Mouse (Mus musculus) heart, postnatal 0 days (tissue): ENCODE results near the gene Spns2. TPM values are rescaled to one million over a fixed set of nuclear protein-coding genes. Genes with fewer than 3 reads are reported as not detected.

Experiments
- ATAC-seq: fragments of 200-750 bp; cut with Nextera tagmentation; 2 replicates; pipeline ENCODE4 v1.8.0; 2017; ENCODE audit warnings: low read depth, moderate number of reproducible peaks, moderate library complexity; ENCODE audit not compliant: insufficient read depth
- DNase-seq: peaks from one replicate; pipeline ENCODE4 v3.0.0-alpha.2; 2016; ENCODE audit warnings: low spot score
- H3K27ac ChIP-seq: fragments of 300-500 bp; sonication (generic); 2 replicates; pipeline ENCODE4 v1.5.1; 2014; ENCODE audit warnings: low read depth, mild to moderate bottlenecking
- H3K27me3 ChIP-seq: fragments of 300-500 bp; sonication (generic); 2 replicates; pipeline ENCODE4 v1.6.1; 2014; ENCODE audit warnings: low read length, mixed read lengths; ENCODE audit not compliant: control insufficient read depth, insufficient read depth
- H3K36me3 ChIP-seq: fragments of 300-500 bp; sonication (generic); replicated peaks from 2 replicates; pipeline ENCODE4 v1.6.1; 2014; ENCODE audit warnings: low read length, mixed read lengths; ENCODE audit not compliant: control insufficient read depth, insufficient read depth
- H3K4me1 ChIP-seq: fragments of 300-500 bp; sonication (generic); 2 replicates; pipeline ENCODE4 v1.6.1; 2014; ENCODE audit warnings: antibody characterized with exemption; ENCODE audit not compliant: control insufficient read depth, insufficient read depth
- H3K4me2 ChIP-seq: fragments of 300-500 bp; sonication (generic); 2 replicates; pipeline ENCODE4 v1.6.1; 2014; ENCODE audit warnings: low read depth, mild to moderate bottlenecking, low read length, moderate library complexity
- H3K4me3 ChIP-seq: fragments of 300-500 bp; sonication (generic); 2 replicates; pipeline ENCODE4 v1.5.1; 2014; ENCODE audit warnings: low read depth, low read length
- H3K9ac ChIP-seq: fragments of 300-500 bp; sonication (generic); replicated peaks from 2 replicates; pipeline ENCODE4 v1.6.1; 2014; ENCODE audit warnings: low read depth, low read length, mixed read lengths
- H3K9me3 ChIP-seq: fragments of 300-500 bp; sonication (generic); replicated peaks from 2 replicates; pipeline ENCODE4 v1.6.1; 2016; ENCODE audit warnings: low read length; ENCODE audit not compliant: control insufficient read depth
- CTCF ChIP-seq: IDR thresholded peaks from 2 replicates; pipeline ENCODE4 v1.5.1; 2016; ENCODE audit warnings: antibody characterized with exemption, control low read depth, low read depth
- EP300 ChIP-seq: IDR thresholded peaks from 2 replicates; pipeline ENCODE4 v1.6.1; 2016; ENCODE audit warnings: antibody characterized with exemption, low read depth
- WGBS: fragments of 180-500 bp; shearing (Covaris S2); extraction: QIAGEN DNeasy Blood & Tissue Kit; methylation state at CpG from one replicate; pipeline ENCODE4 v1.1.7; 2014; 5-methylcytosine and 5-hydroxymethylcytosine counted together
- polyA plus RNA-seq: library from polyadenylated mRNA; unstranded; fragments of >200 nt; fragmentation: Nextera tagmentation; extraction: Ambion mirVana; gene quantifications from 2 replicates; pipeline ENCODE4 v1.2.1, GENCODE M21; 2015
- total RNA-seq: library from RNA; depleted of rRNA; stranded (reverse); fragments of >200 nt; gene quantifications from 2 replicates; pipeline ENCODE4 v1.2.3, GENCODE M21; 2014; ENCODE audit warnings: low replicate concordance

Spns2 gene
- total and polyA plus RNA-seq, 2 experiments from 2014 or later = 2.9 to 44.2 TPM

DNA sequence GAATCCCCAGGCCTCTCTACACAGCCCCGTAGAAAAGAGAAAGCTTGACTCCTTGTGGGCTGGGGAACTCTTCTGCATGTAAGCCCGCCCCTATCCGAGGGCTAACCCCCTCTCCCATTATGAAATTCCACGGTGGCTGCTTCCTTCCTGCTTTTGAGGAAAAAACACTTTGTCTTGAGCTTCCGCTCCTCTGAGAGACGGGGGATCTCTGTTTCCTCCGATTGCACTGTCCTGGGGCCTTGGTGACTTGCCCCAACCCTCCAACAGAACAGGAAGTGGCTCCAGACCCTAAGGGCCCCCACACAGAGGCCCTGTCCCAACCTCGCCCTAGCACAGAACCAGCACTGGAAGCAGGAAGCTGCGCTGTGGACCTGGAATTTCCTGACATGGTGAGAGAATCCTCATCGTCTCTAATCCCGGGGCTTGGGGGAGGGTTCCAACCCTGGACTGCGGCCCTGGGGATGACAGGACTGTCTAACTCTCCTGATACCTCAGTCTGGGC lies 31.7 kb downstream of the Spns2 start:
- Histone ChIP-seq H3K27ac (peak overlapping the region; percentile 74), H3K36me3 (0 out of 2 replicates have a peak, but pooled peaks cover 3% of the 10 kb centered on the region), H3K4me1 (peaks cover 9% of the 10 kb centered on the region), H3K9ac (no peak overlapping the region), H3K4me3 (no peak overlapping the region), H3K9me3 (no peaks in the 10 kb centered on the region), H3K4me2 (0 out of 2 replicates have a peak overlapping the region, but pooled peaks have one; percentile 0), H3K27me3 (no peaks in the 10 kb centered on the region)
- WGBS = 48% methylated on average over 12 of the region's 12 CpGs
- ATAC-seq (peak; percentile 87), DNase-seq (peak; percentile 71)
- TF ChIP-seq EP300 (peak; percentile 96), CTCF (no peak)

- Histone ChIP-seq H3K27me3 (no peaks in the 10 kb centered on the region), H3K4me3 (no peak overlapping the region), H3K9ac (no peak overlapping the region), H3K4me1 (peaks cover 9% of the 10 kb centered on the region), H3K36me3 (peaks cover 26% of the 10 kb centered on the region), H3K4me2 (no peak overlapping the region), H3K27ac (no peak overlapping the region), H3K9me3 (no peaks in the 10 kb centered on the region)
- no peak for ATAC-seq
- TF ChIP-seq CTCF = no peak
- TF ChIP-seq EP300 = no peak
- no peak for DNase-seq
- WGBS = 72% methylated on average over 5 of the region's 5 CpGs
Measured at GRCm38 (mm10) chr11:72455694-72456093, 34.0 kb downstream of the Spns2 start.

GRCm38 (mm10) chr11:72453105-72453953 lies 36.4 kb downstream of the Spns2 start:
- no peak for ATAC-seq
- Histone ChIP-seq H3K27ac (peak overlapping the region; percentile 43; the same call in 1 of the 2 replicates), H3K4me1 (peaks cover 2% of the 10 kb centered on the region; the same call in 1 of the 2 replicates), H3K4me2 (no peak overlapping the region), H3K9me3 (no peaks in the 10 kb centered on the region), H3K4me3 (no peak overlapping the region), H3K36me3 (peaks cover 50% of the 10 kb centered on the region), H3K27me3 (no peaks in the 10 kb centered on the region), H3K9ac (no peak overlapping the region)
- no peak for TF ChIP-seq CTCF
- TF ChIP-seq EP300 = no peak
- WGBS = 45% methylated on average over 15 of the region's 15 CpGs
- DNase-seq = no peak

- Histone ChIP-seq H3K27me3 (no peaks in the 10 kb centered on the region), H3K4me2 (no peak overlapping the region), H3K36me3 (peaks cover 61% of the 10 kb centered on the region), H3K27ac (no peak overlapping the region), H3K4me3 (no peak overlapping the region), H3K4me1 (no peaks in the 10 kb centered on the region), H3K9ac (no peak overlapping the region), H3K9me3 (no peaks in the 10 kb centered on the region)
- no peak for TF ChIP-seq CTCF
- TF ChIP-seq EP300 = no peak
- WGBS = 85% methylated on average over 3 of the region's 3 CpGs
- ATAC-seq = no peak
- DNase-seq = no peak
Measured at GRCm38 (mm10) chr11:72452140-72452665, 37.5 kb downstream of the Spns2 start.

GRCm38 (mm10) chr11:72447475-72447874 lies 42.2 kb downstream of the Spns2 start:
- Histone ChIP-seq H3K9me3 (no peaks in the 10 kb centered on the region), H3K27ac (no peak overlapping the region), H3K4me3 (no peak overlapping the region), H3K9ac (no peak overlapping the region), H3K4me2 (no peak overlapping the region), H3K36me3 (peaks cover 100% of the 10 kb centered on the region), H3K27me3 (no peaks in the 10 kb centered on the region), H3K4me1 (no peaks in the 10 kb centered on the region)
- no peak for ATAC-seq
- TF ChIP-seq CTCF = peak; percentile 29
- no peak for TF ChIP-seq EP300
- no peak for DNase-seq
- WGBS = 67% methylated on average over 8 of the region's 8 CpGs
